8 mouse cellular contexts compared by ENCODE assay signal in genomic region chr7:142097776-142098175, GRCm38 (mm10). TPM values are rescaled to one million over a fixed set of nuclear protein-coding genes. Genes with fewer than 3 reads are reported as not detected.
DNase-seq lines count a peak whose midpoint lies in the region; ATAC-seq and TF ChIP-seq lines count a peak whose summit lies in the region.

No protein-coding gene starts in this region.

- no peaks in the 10 kb centered on the region for H3K9me3 ChIP-seq in limb, embryonic 13.5 days
- no peaks in the 10 kb centered on the region for H3K9me3 ChIP-seq in midbrain, postnatal 0 days (ENCODE audit: low read length)

- H3K4me2 ChIP-seq in limb, embryonic 13.5 days (replicated peaks), result no peak overlapping the region
- H3K4me2 ChIP-seq in midbrain, postnatal 0 days (ENCODE audit: low read depth, low read length, poor library complexity, severe bottlenecking), result peak overlapping the region; percentile 36

- DNase-seq in urinary bladder, adult 18-20 months (ENCODE audit: low spot score in 2 of 2), result peak; percentile 60 to 62
- no peak for DNase-seq in urinary bladder, postnatal 10 days (ENCODE audit: low spot score)
- peak; percentile 94 for DNase-seq in embryo, embryonic 10 days (ENCODE audit: low spot score)
- DNase-seq in gastrocnemius, postnatal 25 days, result peak; percentile 70
- peak; percentile 70 for DNase-seq in kidney, adult 11 months
- DNase-seq in midbrain, postnatal 0 days (ENCODE audit: low spot score), result peak; percentile 89
- peak; percentile 81 to 88 for DNase-seq in spleen, postnatal 10 days (ENCODE audit: low spot score in 2 of 2)

- 0 out of 2 replicates have a peak, but pooled peaks have one; percentile 34 for ATAC-seq in limb, embryonic 13.5 days (ENCODE audit: low FRiP score, low read depth)
- peak; percentile 45; the same call in 1 of the 2 replicates for ATAC-seq in midbrain, postnatal 0 days (ENCODE audit: low FRiP score)

- peak; percentile 94 for TF ChIP-seq CTCF in midbrain, postnatal 0 days (IDR thresholded peaks at IDR 0.05)

- 12% methylated on average over 9 of the region's 9 CpGs for WGBS in limb, embryonic 13.5 days
- 8% methylated on average over 9 of the region's 9 CpGs for WGBS in midbrain, postnatal 0 days

- peaks cover 72% of the 10 kb centered on the region for H3K27me3 ChIP-seq in limb, embryonic 13.5 days
- no peaks in the 10 kb centered on the region for H3K27me3 ChIP-seq in midbrain, postnatal 0 days (ENCODE audit: insufficient read depth, low read length)

- H3K27ac ChIP-seq in limb, embryonic 13.5 days, result no peak overlapping the region
- H3K27ac ChIP-seq in midbrain, postnatal 0 days (ENCODE audit: low read depth, low read length), result no peak overlapping the region

- H3K36me3 ChIP-seq in limb, embryonic 13.5 days, result no peaks in the 10 kb centered on the region
- no peaks in the 10 kb centered on the region for H3K36me3 ChIP-seq in midbrain, postnatal 0 days (ENCODE audit: insufficient read depth, low read length)

- H3K4me1 ChIP-seq in limb, embryonic 13.5 days, result peaks cover 14% of the 10 kb centered on the region
- H3K4me1 ChIP-seq in midbrain, postnatal 0 days (ENCODE audit: insufficient read depth, low read length), result peaks cover 14% of the 10 kb centered on the region; the same call in 1 of the 2 replicates

- H3K4me3 ChIP-seq in limb, embryonic 13.5 days, result no peak overlapping the region
- peak overlapping the region; percentile 16; the same call in 1 of the 2 replicates for H3K4me3 ChIP-seq in midbrain, postnatal 0 days (ENCODE audit: low read depth, low read length)

- H3K9ac ChIP-seq in limb, embryonic 13.5 days, result no peak overlapping the region
- H3K9ac ChIP-seq in midbrain, postnatal 0 days (replicated peaks; ENCODE audit: low read length, poor library complexity, severe bottlenecking), result peak overlapping the region; percentile 37; the same call in 1 of the 2 replicates

RNA-seq across cellular contexts. Expression of gene Dusp8, which starts 2.1 kb away (rescaled TPM):
- 10 to 100 TPM; 16.8 to 46.3 TPM for total RNA-seq in gastrocnemius, postnatal 25 days (2021)
- 2.3 and 2.7 TPM in 2 replicates for polyA plus RNA-seq in limb, embryonic 13.5 days (2015; fragmentation: Nextera tagmentation; extraction: Ambion mirVana)
- total RNA-seq in midbrain, postnatal 0 days (2014; rRNA removed), result 144 and 175 TPM in 2 replicates
- polyA plus RNA-seq in midbrain, postnatal 0 days (2015; fragmentation: Nextera tagmentation; extraction: Ambion mirVana), result 94.2 and 99.9 TPM in 2 replicates

RNA-seq across cellular contexts. Expression of gene Gm45618, which starts 22.8 kb away (rescaled TPM):
- not detected for total RNA-seq in gastrocnemius, postnatal 25 days (2021)
- polyA plus RNA-seq in limb, embryonic 13.5 days (2015; fragmentation: Nextera tagmentation; extraction: Ambion mirVana), result not detected in 2 replicates
- not detected in 2 replicates for total RNA-seq in midbrain, postnatal 0 days (2014; rRNA removed)
- not detected in 2 replicates for polyA plus RNA-seq in midbrain, postnatal 0 days (2015; fragmentation: Nextera tagmentation; extraction: Ambion mirVana)

RNA-seq across cellular contexts. Expression of gene Mob2, which starts 36.9 kb away (rescaled TPM):
- 10 to 100 TPM; 37.8 to 42.9 TPM for total RNA-seq in gastrocnemius, postnatal 25 days (2021)
- polyA plus RNA-seq in limb, embryonic 13.5 days (2015; fragmentation: Nextera tagmentation; extraction: Ambion mirVana), result 70.7 and 71.4 TPM in 2 replicates
- 27.4 and 31.6 TPM in 2 replicates for total RNA-seq in midbrain, postnatal 0 days (2014; rRNA removed)
- 38.0 and 41.3 TPM in 2 replicates for polyA plus RNA-seq in midbrain, postnatal 0 days (2015; fragmentation: Nextera tagmentation; extraction: Ambion mirVana)

RNA-seq across cellular contexts. Expression of gene Gm39115, which starts 38.1 kb away (rescaled TPM):
- not detected for total RNA-seq in gastrocnemius, postnatal 25 days (2021)
- not detected in 2 replicates for polyA plus RNA-seq in limb, embryonic 13.5 days (2015; fragmentation: Nextera tagmentation; extraction: Ambion mirVana)
- total RNA-seq in midbrain, postnatal 0 days (2014; rRNA removed), result not detected in 2 replicates
- polyA plus RNA-seq in midbrain, postnatal 0 days (2015; fragmentation: Nextera tagmentation; extraction: Ambion mirVana), result not detected in 2 replicates

RNA-seq across cellular contexts. Expression of gene Gm45337, which starts 46.6 kb away (rescaled TPM):
- total RNA-seq in gastrocnemius, postnatal 25 days (2021), result not detected
- not detected in 2 replicates for polyA plus RNA-seq in limb, embryonic 13.5 days (2015; fragmentation: Nextera tagmentation; extraction: Ambion mirVana)
- total RNA-seq in midbrain, postnatal 0 days (2014; rRNA removed), result not detected in 2 replicates
- not detected in 2 replicates for polyA plus RNA-seq in midbrain, postnatal 0 days (2015; fragmentation: Nextera tagmentation; extraction: Ambion mirVana)
